Mouse (Mus musculus): ENCODE data around the gene Mipol1. TPM values are rescaled to one million over a fixed set of nuclear protein-coding genes. Genes with fewer than 3 reads are reported as not detected.

Gene Mipol1
- total and polyA plus RNA-seq, 3 experiments = 1.3 to 4.5 (median 4.1) TPM

GRCm38 (mm10) chr12:57229703-57230102, 524 bp upstream of the Mipol1 start:
- no peak for DNase-seq
- Histone ChIP-seq H3K27ac (peak overlapping the region; percentile 97), H3K4me3 (peak overlapping the region; percentile 70), H3K79me2 (replicated peaks; ENCODE audit: control insufficient read depth, insufficient read depth, low read length) (peaks cover under 1% of the 10 kb centered on the region), H3K36me3 (ENCODE audit: control insufficient read depth, insufficient read depth, low read length) (no peaks in the 10 kb centered on the region; the same call in none of the 2 replicates), H3K4me1 (ENCODE audit: control insufficient read depth, insufficient read depth, low read length) (peaks cover 6% of the 10 kb centered on the region), H3K27me3 (ENCODE audit: control insufficient read depth, insufficient read depth, low read length) (no peaks in the 10 kb centered on the region), H3K9ac (ENCODE audit: low read depth, low read length) (peak overlapping the region; percentile 30)
- no peak for TF ChIP-seq CTCF (IDR thresholded peaks at IDR 0.05)
- no peak for TF ChIP-seq POLR2A (IDR thresholded peaks at IDR 0.05; ENCODE audit: insufficient read depth, low read depth, low read length)
- TF ChIP-seq EP300 (IDR thresholded peaks at IDR 0.05; ENCODE audit: insufficient read depth, low read depth, low read length) = no peak
- 7% methylated on average over 4 of the region's 4 CpGs for whole genome bisulfite sequencing
- intact Hi-C loops (cut with DNase I) = loop anchor here (2.0 to 5.0 kb wide), 2 partner anchors 19 to 1783 kb away; partner anchors contain the start of genes Gemin2 and Sec23a

GRCm38 (mm10) chr12:57231085-57231875, 1.1 kb downstream of the Mipol1 start:
- H3K79me2 ChIP-seq (replicated peaks; ENCODE audit: control insufficient read depth, insufficient read depth, low read length) = peaks cover 2% of the 10 kb centered on the region
- H3K27me3 ChIP-seq (ENCODE audit: control insufficient read depth, insufficient read depth, low read length) = no peaks in the 10 kb centered on the region
- peak overlapping the region; percentile 70 for H3K4me3 ChIP-seq
- H3K9ac ChIP-seq (ENCODE audit: low read depth, low read length) = no peak overlapping the region
- intact Hi-C loops (cut with DNase I) = loop anchor here (2.0 to 5.0 kb wide), 2 partner anchors 20 to 1781 kb away; partner anchors contain the start of genes Gemin2 and Sec23a
- peaks cover 8% of the 10 kb centered on the region for H3K4me1 ChIP-seq (ENCODE audit: control insufficient read depth, insufficient read depth, low read length)
- WGBS = 61% methylated on average over 14 of the region's 14 CpGs
- TF ChIP-seq POLR2A (IDR thresholded peaks at IDR 0.05; ENCODE audit: insufficient read depth, low read depth, low read length) (no peak), CTCF (IDR thresholded peaks at IDR 0.05) (peak; percentile 41)
- peak overlapping the region; percentile 97 for H3K27ac ChIP-seq
- peak in 1 of 2 experiments; percentile 20 for DNase-seq
- peaks cover 2% of the 10 kb centered on the region for H3K36me3 ChIP-seq (ENCODE audit: control insufficient read depth, insufficient read depth, low read length)

- H3K27me3 ChIP-seq (ENCODE audit: control insufficient read depth, insufficient read depth, low read length) = no peaks in the 10 kb centered on the region
- intact Hi-C loops (cut with DNase I) = loop anchor here (5.0 kb wide), 1 partner anchor 1779 kb away; the partner anchor contains the start of genes Gemin2 and Sec23a
- H3K27ac ChIP-seq = no peak overlapping the region
- H3K79me2 ChIP-seq (replicated peaks; ENCODE audit: control insufficient read depth, insufficient read depth, low read length) = peaks cover 3% of the 10 kb centered on the region
- H3K36me3 ChIP-seq (ENCODE audit: control insufficient read depth, insufficient read depth, low read length) = peaks cover 2% of the 10 kb centered on the region
- DNase-seq = no peak
- TF ChIP-seq POLR2A (IDR thresholded peaks at IDR 0.05; ENCODE audit: insufficient read depth, low read depth, low read length) (no peak), CTCF (IDR thresholded peaks at IDR 0.05) (peak; percentile 35; the same call in 1 of the 2 replicates)
- WGBS = 73% methylated on average over 5 of the region's 5 CpGs
- peaks cover 8% of the 10 kb centered on the region for H3K4me1 ChIP-seq (ENCODE audit: control insufficient read depth, insufficient read depth, low read length)
- H3K4me3 ChIP-seq = no peak overlapping the region
- no peak overlapping the region for H3K9ac ChIP-seq (ENCODE audit: low read depth, low read length)
Observed at GRCm38 (mm10) chr12:57233386-57233785, 3.2 kb downstream of the Mipol1 start.

- H3K4me3 ChIP-seq = no peak overlapping the region
- H3K79me2 ChIP-seq (replicated peaks; ENCODE audit: control insufficient read depth, insufficient read depth, low read length) = no peaks in the 10 kb centered on the region; the same call in 1 of the 2 replicates
- no peak overlapping the region for H3K27ac ChIP-seq
- no peaks in the 10 kb centered on the region for H3K27me3 ChIP-seq (ENCODE audit: control insufficient read depth, insufficient read depth, low read length)
- TF ChIP-seq CTCF (IDR thresholded peaks at IDR 0.05) (no peak), EP300 (IDR thresholded peaks at IDR 0.05; ENCODE audit: insufficient read depth, low read depth, low read length) (no peak), POLR2A (IDR thresholded peaks at IDR 0.05; ENCODE audit: insufficient read depth, low read depth, low read length) (no peak)
- DNase-seq = no peak
- no peaks in the 10 kb centered on the region for H3K4me1 ChIP-seq (ENCODE audit: control insufficient read depth, insufficient read depth, low read length)
- intact Hi-C loops (cut with DNase I) = no loop called here
- H3K36me3 ChIP-seq (ENCODE audit: control insufficient read depth, insufficient read depth, low read length) = peaks cover 6% of the 10 kb centered on the region
- H3K9ac ChIP-seq (ENCODE audit: low read depth, low read length) = no peak overlapping the region
- 85% methylated on average over 5 of the region's 5 CpGs for WGBS
Observed at GRCm38 (mm10) chr12:57243671-57244495, 13.7 kb downstream of the Mipol1 start.

- WGBS = 38% methylated on average over 2 of the region's 2 CpGs
- Histone ChIP-seq H3K36me3 (ENCODE audit: control insufficient read depth, insufficient read depth, low read length) (no peaks in the 10 kb centered on the region), H3K4me1 (ENCODE audit: control insufficient read depth, insufficient read depth, low read length) (no peaks in the 10 kb centered on the region), H3K4me3 (no peak overlapping the region), H3K9ac (ENCODE audit: low read depth, low read length) (no peak overlapping the region), H3K79me2 (replicated peaks; ENCODE audit: control insufficient read depth, insufficient read depth, low read length) (no peaks in the 10 kb centered on the region), H3K27me3 (ENCODE audit: control insufficient read depth, insufficient read depth, low read length) (no peaks in the 10 kb centered on the region), H3K27ac (no peak overlapping the region)
- intact Hi-C loops (cut with DNase I) = no loop called here
- TF ChIP-seq POLR2A (IDR thresholded peaks at IDR 0.05; ENCODE audit: insufficient read depth, low read depth, low read length) (no peak), EP300 (IDR thresholded peaks at IDR 0.05; ENCODE audit: insufficient read depth, low read depth, low read length) (no peak), CTCF (IDR thresholded peaks at IDR 0.05) (peak; percentile 53)
- DNase-seq = no peak
Observed at GRCm38 (mm10) chr12:57258572-57258971, 28.3 kb downstream of the Mipol1 start.

Measured in heart, adult 2 months (tissue).